Mouse (Mus musculus): ENCODE measurements around the gene Cisd1.

- TF ChIP-seq CTCF (IDR thresholded peaks at IDR 0.05; ENCODE audit: low read depth) (no peak), EP300 (IDR thresholded peaks at IDR 0.05; ENCODE audit: low read depth) (no peak)
These were observed 34.5 kb downstream of the Cisd1 start for GRCm38 (mm10) chr10:71310288-71310687.
